Mouse (Mus musculus) liver, embryonic 16.5 days (tissue): Measurements from ENCODE around the gene Llgl2. TPM values are rescaled to one million over a fixed set of nuclear protein-coding genes. Genes with fewer than 3 reads are reported as not detected.
A peak's percentile ranks its signal among the peaks of the same experiment; 100 is the strongest.

Experiments used
- ATAC-seq: fragments of 200-750 bp; cut with Nextera tagmentation; 2 replicates; pipeline ENCODE4 v1.8.0; 2017; ENCODE audit warnings: low read depth, mild to moderate bottlenecking, moderate number of reproducible peaks, moderate library complexity
- H3K27ac ChIP-seq: fragments of 300-500 bp; sonication (generic); 2 replicates; pipeline ENCODE4 v1.5.1; 2014; ENCODE audit warnings: mild to moderate bottlenecking, low read length
- H3K27me3 ChIP-seq: fragments of 300-500 bp; sonication (generic); 2 replicates; pipeline ENCODE4 v1.6.1; 2014; ENCODE audit warnings: low read depth, low read length, mixed read lengths; ENCODE audit not compliant: control insufficient read depth, insufficient read depth
- H3K36me3 ChIP-seq: fragments of 300-500 bp; sonication (generic); 2 replicates; pipeline ENCODE4 v1.6.1; 2014; ENCODE audit warnings: mild to moderate bottlenecking; ENCODE audit not compliant: control insufficient read depth, insufficient read depth
- H3K4me1 ChIP-seq: fragments of 300-500 bp; sonication (generic); 2 replicates; pipeline ENCODE4 v1.6.1; 2014; ENCODE audit warnings: low read depth, low read length, mixed read lengths; ENCODE audit not compliant: control insufficient read depth
- H3K4me2 ChIP-seq: fragments of 300-500 bp; sonication (generic); 2 replicates; pipeline ENCODE4 v1.6.1; 2014; ENCODE audit warnings: low read depth, low read length, mixed read lengths
- H3K4me3 ChIP-seq: fragments of 300-500 bp; sonication (generic); 2 replicates; pipeline ENCODE4 v1.5.1; 2014; ENCODE audit warnings: low read depth, mild to moderate bottlenecking, low read length
- H3K9ac ChIP-seq: fragments of 300-500 bp; sonication (generic); 2 replicates; pipeline ENCODE4 v1.6.1; 2014; ENCODE audit warnings: low read depth, low read length
- H3K9me3 ChIP-seq: fragments of 300-500 bp; sonication (generic); replicated peaks from 2 replicates; pipeline ENCODE4 v1.6.1; 2016; ENCODE audit warnings: low read length; ENCODE audit not compliant: control insufficient read depth
- WGBS: fragments of 180-500 bp; shearing (Covaris S2); extraction: QIAGEN DNeasy Blood & Tissue Kit; methylation state at CpG from one replicate; pipeline ENCODE4 v1.1.7; 2014; ENCODE audit not compliant: insufficient replicate concordance; 5-methylcytosine and 5-hydroxymethylcytosine counted together
- polyA plus RNA-seq: library from polyadenylated mRNA; unstranded; fragments of >200 nt; fragmentation: Nextera tagmentation; extraction: Ambion mirVana; gene quantifications from 2 replicates; pipeline ENCODE4 v1.2.1, GENCODE M21; 2015

The Llgl2 gene
- polyA plus RNA-seq, 1 experiment from 2014 or later = 15.6 TPM

GRCm38 (mm10) chr11:115899486-115900266 is 75.8 kb downstream of the Llgl2 start, which contains the start of gene Smim5:
TSS of gene Smim5 (plus strand) at chr11:115899966.
- Histone ChIP-seq H3K4me2 (peak within 1 kb of the TSS; percentile 67), H3K9ac (peak within 1 kb of the TSS; percentile 82), H3K27ac (peak within 1 kb of the TSS; percentile 98), H3K36me3 (no peaks in the 10 kb centered on the region; the same call in 1 of the 2 replicates), H3K27me3 (no peaks in the 10 kb centered on the region), H3K4me3 (peak within 1 kb of the TSS; percentile 72), H3K4me1 (peaks cover 61% of the 10 kb centered on the region), H3K9me3 (no peaks in the 10 kb centered on the region)
- WGBS = 17% methylated on average over 16 of the region's 16 CpGs
- ATAC-seq = peak; percentile 19

- ATAC-seq = no peak
- H3K27me3 ChIP-seq = no peaks in the 10 kb centered on the region
- 25% methylated on average over 8 of the region's 8 CpGs for WGBS
- peak overlapping the region; percentile 67 for H3K4me2 ChIP-seq
- peak overlapping the region; percentile 98 for H3K27ac ChIP-seq
- peak overlapping the region; percentile 82 for H3K9ac ChIP-seq
- peak overlapping the region; percentile 72 for H3K4me3 ChIP-seq
- H3K4me1 ChIP-seq = peaks cover 72% of the 10 kb centered on the region
- peaks cover 9% of the 10 kb centered on the region for H3K36me3 ChIP-seq
- no peaks in the 10 kb centered on the region for H3K9me3 ChIP-seq
These were observed 76.9 kb downstream of the Llgl2 start for GRCm38 (mm10) chr11:115900561-115901337.

GRCm38 (mm10) chr11:115901338-115902161 is 77.7 kb downstream of the Llgl2 start:
- H3K27me3 ChIP-seq = no peaks in the 10 kb centered on the region
- peak overlapping the region; percentile 67 for H3K4me2 ChIP-seq
- H3K4me1 ChIP-seq = peaks cover 80% of the 10 kb centered on the region
- 16% methylated on average over 9 of the region's 9 CpGs for WGBS
- H3K9me3 ChIP-seq = no peaks in the 10 kb centered on the region
- H3K4me3 ChIP-seq = peak overlapping the region; percentile 72
- H3K27ac ChIP-seq = peak overlapping the region; percentile 98
- peak overlapping the region; percentile 82 for H3K9ac ChIP-seq
- H3K36me3 ChIP-seq = peaks cover 17% of the 10 kb centered on the region
- peak; percentile 50 for ATAC-seq

GRCm38 (mm10) chr11:115902177-115902576 is 78.3 kb downstream of the Llgl2 start:
- peak overlapping the region; percentile 98 for H3K27ac ChIP-seq
- H3K4me2 ChIP-seq = peak overlapping the region; percentile 67
- ATAC-seq = no peak
- H3K4me1 ChIP-seq = peaks cover 81% of the 10 kb centered on the region
- WGBS = 17% methylated on average over 5 of the region's 5 CpGs
- no peaks in the 10 kb centered on the region for H3K9me3 ChIP-seq
- H3K36me3 ChIP-seq = peaks cover 23% of the 10 kb centered on the region
- peak overlapping the region; percentile 82 for H3K9ac ChIP-seq
- H3K27me3 ChIP-seq = no peaks in the 10 kb centered on the region
- H3K4me3 ChIP-seq = peak overlapping the region; percentile 72

- H3K4me2 ChIP-seq = peak overlapping the region; percentile 67
- H3K27ac ChIP-seq = peak overlapping the region; percentile 98
- no peak for ATAC-seq
- H3K9me3 ChIP-seq = no peaks in the 10 kb centered on the region
- no peaks in the 10 kb centered on the region for H3K27me3 ChIP-seq
- H3K9ac ChIP-seq = peak overlapping the region; percentile 82
- H3K4me3 ChIP-seq = peak overlapping the region; percentile 72
- WGBS = 25% methylated on average over 1 of the region's 1 CpGs
- peaks cover 81% of the 10 kb centered on the region for H3K4me1 ChIP-seq
- H3K36me3 ChIP-seq = peaks cover 27% of the 10 kb centered on the region
These were observed 79.0 kb downstream of the Llgl2 start for GRCm38 (mm10) chr11:115902831-115903230.

GRCm38 (mm10) chr11:115903384-115904230 is 79.8 kb downstream of the Llgl2 start:
- WGBS = 16% methylated on average over 11 of the region's 11 CpGs
- H3K4me1 ChIP-seq = peaks cover 79% of the 10 kb centered on the region
- peak overlapping the region; percentile 98 for H3K27ac ChIP-seq
- no peaks in the 10 kb centered on the region for H3K9me3 ChIP-seq
- peak overlapping the region; percentile 72 for H3K4me3 ChIP-seq
- no peaks in the 10 kb centered on the region for H3K27me3 ChIP-seq
- peak; percentile 89 for ATAC-seq
- peaks cover 29% of the 10 kb centered on the region for H3K36me3 ChIP-seq
- peak overlapping the region; percentile 82 for H3K9ac ChIP-seq
- H3K4me2 ChIP-seq = peak overlapping the region; percentile 67

- no peaks in the 10 kb centered on the region for H3K27me3 ChIP-seq
- 38% methylated on average over 8 of the region's 8 CpGs for WGBS
- peaks cover 76% of the 10 kb centered on the region for H3K4me1 ChIP-seq
- H3K9ac ChIP-seq = peak overlapping the region; percentile 49
- ATAC-seq = no peak
- H3K36me3 ChIP-seq = peaks cover 29% of the 10 kb centered on the region
- peak overlapping the region; percentile 67 for H3K4me2 ChIP-seq
- H3K4me3 ChIP-seq = peak overlapping the region; percentile 72
- no peaks in the 10 kb centered on the region for H3K9me3 ChIP-seq
- peak overlapping the region; percentile 98 for H3K27ac ChIP-seq
These were observed 80.5 kb downstream of the Llgl2 start for GRCm38 (mm10) chr11:115904231-115904955.
